Mouse (Mus musculus): ENCODE measurements around the gene Amigo1. TPM values are rescaled to one million over a fixed set of nuclear protein-coding genes. Genes with fewer than 3 reads are reported as not detected.

The Amigo1 gene
- polyA plus RNA-seq, 2 experiments: 0.45 to 0.56 TPM

DNA sequence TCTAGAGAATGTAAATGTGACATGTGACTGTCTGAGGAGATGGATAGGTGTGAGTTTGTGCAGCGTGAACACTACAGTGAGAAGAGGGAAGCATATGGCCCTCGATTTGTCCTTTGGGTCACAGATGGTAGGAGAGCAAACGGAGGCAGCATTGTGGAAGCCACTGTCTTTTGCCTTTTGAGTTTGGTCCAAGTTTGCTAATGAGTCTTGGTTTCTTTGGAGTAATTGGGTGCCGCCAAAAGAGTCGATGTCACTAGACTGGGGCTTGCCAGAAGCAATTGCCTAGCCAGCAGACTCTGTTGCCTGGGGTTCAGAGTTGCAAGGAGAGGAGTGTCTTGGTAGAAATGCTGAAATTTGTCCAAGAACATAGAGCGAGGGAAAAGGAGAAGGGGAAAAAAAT is 25.7 kb downstream of the Amigo1 start:
- Histone ChIP-seq H3K4me1 (replicated peaks; ENCODE audit: control insufficient read depth in 2 of 2, insufficient read depth in 2 of 2, low read length in 1 of 2) (peaks cover 9 to 13% of the 10 kb centered on the region in 2 experiments), H3K36me3 (replicated peaks; ENCODE audit: control insufficient read depth, insufficient read depth, low read depth) (no peaks in the 10 kb centered on the region), H3K4me3 (ENCODE audit: insufficient read depth in 1 of 2, low read depth in 2 of 2, low read length in 2 of 2) (no peak overlapping the region), H3K9ac (replicated peaks) (no peak overlapping the region), H3K27me3 (ENCODE audit: control insufficient read depth, insufficient read depth, low read length) (no peaks in the 10 kb centered on the region; the same call in 1 of the 2 replicates), H3K27ac (no peak overlapping the region), H3K9me3 (ENCODE audit: control insufficient read depth, low read length) (no peaks in the 10 kb centered on the region), H3K4me2 (ENCODE audit: low read depth) (no peak overlapping the region)
- TF ChIP-seq CTCF (IDR thresholded peaks at IDR 0.05; ENCODE audit: low read depth) (no peak), EP300 (IDR thresholded peaks at IDR 0.05; ENCODE audit: low read depth) (no peak)
- ATAC-seq (ENCODE audit: insufficient read depth) (no peak), DNase-seq (ENCODE audit: low read depth in 3 of 3, low spot score in 3 of 3) (no peak)
- WGBS (ENCODE audit: insufficient replicate concordance): 70% methylated on average over 6 of the region's 6 CpGs

DNA sequence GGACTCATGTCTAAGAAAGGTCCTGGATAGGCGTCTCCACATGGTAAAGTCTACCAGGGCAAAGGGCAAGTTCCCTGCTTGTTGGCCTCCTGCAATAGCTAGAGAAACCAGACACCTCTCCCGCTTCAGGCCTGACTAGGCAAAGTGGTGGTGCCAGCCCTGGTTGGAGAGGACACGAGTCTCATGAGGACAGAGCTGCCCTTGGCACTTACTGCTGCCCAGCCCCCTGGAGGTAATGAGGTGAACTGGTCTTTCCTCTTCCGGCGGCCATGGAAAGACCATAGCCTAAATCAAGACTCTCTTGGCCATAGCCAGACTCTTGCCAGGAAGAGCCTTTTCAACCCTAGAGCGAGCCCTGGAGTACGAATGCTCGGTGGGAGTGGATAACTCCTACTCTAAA is 26.3 kb downstream of the Amigo1 start:
- Histone ChIP-seq H3K9me3 (ENCODE audit: control insufficient read depth, low read length) (no peaks in the 10 kb centered on the region), H3K4me2 (ENCODE audit: low read depth) (no peak overlapping the region), H3K27ac (no peak overlapping the region), H3K36me3 (replicated peaks; ENCODE audit: control insufficient read depth, insufficient read depth, low read depth) (no peaks in the 10 kb centered on the region), H3K9ac (replicated peaks) (no peak overlapping the region), H3K4me1 (replicated peaks; ENCODE audit: control insufficient read depth in 2 of 2, insufficient read depth in 2 of 2, low read length in 1 of 2) (peaks cover 9 to 13% of the 10 kb centered on the region in 2 experiments), H3K4me3 (ENCODE audit: insufficient read depth in 1 of 2, low read depth in 2 of 2, low read length in 2 of 2) (no peak overlapping the region), H3K27me3 (ENCODE audit: control insufficient read depth, insufficient read depth, low read length) (no peaks in the 10 kb centered on the region; the same call in 1 of the 2 replicates)
- WGBS (ENCODE audit: insufficient replicate concordance): 62% methylated on average over 8 of the region's 8 CpGs
- peak; percentile 38; the same call in 1 of the 2 replicates for TF ChIP-seq CTCF (IDR thresholded peaks at IDR 0.05; ENCODE audit: low read depth)
- TF ChIP-seq EP300 (IDR thresholded peaks at IDR 0.05; ENCODE audit: low read depth): no peak
- DNase-seq (ENCODE audit: low read depth in 3 of 3, low spot score in 3 of 3) (no peak), ATAC-seq (ENCODE audit: insufficient read depth) (no peak)

DNA sequence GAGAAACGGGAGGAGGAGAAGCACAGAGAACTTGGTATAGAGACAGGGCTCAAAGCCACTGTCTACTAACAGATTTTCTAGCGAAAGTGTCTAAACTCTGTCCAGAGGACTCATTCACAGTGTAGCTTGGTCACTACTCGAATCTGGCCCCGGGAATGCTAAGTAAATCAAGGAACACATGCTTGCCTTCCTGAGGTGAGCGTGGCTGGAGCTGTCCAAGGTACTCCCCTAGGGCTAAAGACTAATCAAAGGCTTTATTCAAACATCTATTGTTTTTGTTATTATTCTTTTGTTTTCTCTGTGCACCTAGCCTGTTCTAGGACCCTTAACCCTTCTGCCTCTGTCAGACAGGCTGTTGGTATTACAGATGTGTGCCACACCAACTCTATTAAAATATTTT is 28.6 kb downstream of the Amigo1 start:
- DNase-seq (ENCODE audit: low read depth in 3 of 3, low spot score in 3 of 3) (no peak), ATAC-seq (ENCODE audit: insufficient read depth) (no peak)
- Histone ChIP-seq H3K4me1 (replicated peaks; ENCODE audit: control insufficient read depth in 2 of 2, insufficient read depth in 2 of 2, low read length in 1 of 2) (peaks cover 3 to 5% of the 10 kb centered on the region in 2 experiments), H3K27me3 (ENCODE audit: control insufficient read depth, insufficient read depth, low read length) (no peaks in the 10 kb centered on the region; the same call in 1 of the 2 replicates), H3K9ac (replicated peaks) (no peak overlapping the region), H3K27ac (no peak overlapping the region), H3K4me2 (ENCODE audit: low read depth) (no peak overlapping the region), H3K4me3 (ENCODE audit: insufficient read depth in 1 of 2, low read depth in 2 of 2, low read length in 2 of 2) (no peak overlapping the region), H3K9me3 (ENCODE audit: control insufficient read depth, low read length) (no peaks in the 10 kb centered on the region), H3K36me3 (replicated peaks; ENCODE audit: control insufficient read depth, insufficient read depth, low read depth) (no peaks in the 10 kb centered on the region)
- TF ChIP-seq CTCF (IDR thresholded peaks at IDR 0.05; ENCODE audit: low read depth) (no peak), EP300 (IDR thresholded peaks at IDR 0.05; ENCODE audit: low read depth) (no peak)
- WGBS (ENCODE audit: insufficient replicate concordance): 14% methylated on average over 5 of the region's 5 CpGs

DNA sequence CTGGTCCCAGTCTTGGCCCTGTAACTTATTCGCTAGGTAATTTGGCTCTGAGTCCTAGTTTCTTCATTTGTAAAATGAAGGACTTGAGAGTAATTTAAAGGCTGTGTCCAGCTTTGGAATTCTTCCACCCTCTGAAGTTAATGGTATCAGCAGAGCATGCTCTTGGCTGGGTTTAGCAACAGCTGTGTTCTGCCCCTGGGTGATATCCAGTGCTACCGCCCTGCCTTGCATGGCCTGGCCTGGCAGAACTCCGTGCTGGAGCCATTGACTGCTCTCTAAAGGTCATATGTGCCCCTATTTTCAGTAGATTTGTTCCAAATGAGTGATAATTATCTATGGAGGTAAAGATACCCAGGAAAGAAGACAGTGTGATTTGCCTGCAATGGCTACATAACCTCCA is 34.5 kb downstream of the Amigo1 start:
- Histone ChIP-seq H3K9me3 (ENCODE audit: control insufficient read depth, low read length) (no peaks in the 10 kb centered on the region), H3K4me1 (replicated peaks; ENCODE audit: control insufficient read depth in 2 of 2, insufficient read depth in 2 of 2, low read length in 1 of 2) (no peaks in the 10 kb centered on the region), H3K27ac (no peak overlapping the region), H3K36me3 (replicated peaks; ENCODE audit: control insufficient read depth, insufficient read depth, low read depth) (no peaks in the 10 kb centered on the region), H3K4me3 (ENCODE audit: insufficient read depth in 1 of 2, low read depth in 2 of 2, low read length in 2 of 2) (no peak overlapping the region), H3K4me2 (ENCODE audit: low read depth) (no peak overlapping the region), H3K9ac (replicated peaks) (no peak overlapping the region), H3K27me3 (ENCODE audit: control insufficient read depth, insufficient read depth, low read length) (peaks cover 21% of the 10 kb centered on the region)
- ATAC-seq (ENCODE audit: insufficient read depth) (no peak), DNase-seq (ENCODE audit: low read depth in 3 of 3, low spot score in 3 of 3) (no peak)
- TF ChIP-seq EP300 (IDR thresholded peaks at IDR 0.05; ENCODE audit: low read depth): no peak
- no peak for TF ChIP-seq CTCF (IDR thresholded peaks at IDR 0.05; ENCODE audit: low read depth)
- WGBS (ENCODE audit: insufficient replicate concordance): 54% methylated on average over 3 of the region's 3 CpGs

DNA sequence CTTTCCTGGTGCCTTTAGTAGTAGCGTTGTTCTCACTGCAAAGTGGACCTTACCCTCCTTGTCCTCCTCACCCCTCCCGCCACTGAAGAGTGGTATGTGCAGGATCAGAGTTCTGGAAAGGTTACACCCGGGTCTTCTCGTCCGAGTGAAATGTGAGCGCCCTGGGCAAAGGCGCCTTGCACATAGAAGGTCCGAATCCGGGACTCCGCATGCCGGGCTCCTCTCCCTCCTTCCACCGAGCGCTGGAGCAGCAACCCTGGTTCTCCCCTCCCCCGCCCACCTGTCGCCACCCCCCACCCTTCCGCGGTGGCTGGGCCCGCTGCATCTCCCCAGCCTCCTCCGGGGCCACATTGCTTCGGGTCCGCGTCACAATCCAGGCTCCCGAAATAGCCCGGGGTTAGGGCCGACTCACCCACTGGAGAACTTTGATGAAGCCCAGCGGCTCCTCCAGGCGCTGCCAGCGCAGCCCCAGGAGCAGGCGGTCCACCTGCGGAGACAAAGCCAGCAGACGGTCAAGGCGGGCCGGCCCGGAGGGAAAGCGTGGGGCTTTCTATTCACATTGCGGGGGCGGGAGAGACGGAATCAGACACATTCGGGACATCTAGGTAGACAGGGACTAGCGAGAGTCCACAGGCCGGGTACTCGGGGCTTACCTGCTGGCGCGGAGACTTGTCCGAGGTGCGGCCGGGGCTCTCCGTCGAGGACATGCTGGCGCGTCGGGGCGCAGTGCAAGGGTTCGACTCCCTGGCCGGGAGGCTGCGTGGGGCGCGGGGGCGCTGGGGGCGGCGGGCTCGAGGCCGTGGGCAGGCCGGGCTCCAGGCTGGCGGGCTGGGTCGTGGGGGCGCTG is 39.8 kb downstream of the Amigo1 start:
- Histone ChIP-seq H3K36me3 (replicated peaks; ENCODE audit: control insufficient read depth, insufficient read depth, low read depth) (no peaks in the 10 kb centered on the region), H3K27ac (no peak overlapping the region), H3K4me2 (ENCODE audit: low read depth) (peak overlapping the region; percentile 47), H3K4me1 (replicated peaks; ENCODE audit: control insufficient read depth in 2 of 2, insufficient read depth in 2 of 2, low read length in 1 of 2) (no peaks in the 10 kb centered on the region), H3K27me3 (ENCODE audit: control insufficient read depth, insufficient read depth, low read length) (peaks cover 52% of the 10 kb centered on the region), H3K4me3 (ENCODE audit: insufficient read depth in 1 of 2, low read depth in 2 of 2, low read length in 2 of 2) (peak overlapping the region in 1 of 2 experiments; percentile 38; a peak in 3 of 4 replicates), H3K9me3 (ENCODE audit: control insufficient read depth, low read length) (no peaks in the 10 kb centered on the region), H3K9ac (replicated peaks) (no peak overlapping the region)
- DNase-seq (ENCODE audit: low read depth in 3 of 3, low spot score in 3 of 3): no peak
- 4% methylated on average over 67 of the region's 67 CpGs for WGBS (ENCODE audit: insufficient replicate concordance)
- TF ChIP-seq EP300 (IDR thresholded peaks at IDR 0.05; ENCODE audit: low read depth): no peak
- TF ChIP-seq CTCF (IDR thresholded peaks at IDR 0.05; ENCODE audit: low read depth): no peak
- ATAC-seq (ENCODE audit: insufficient read depth): no peak
